Mouse (Mus musculus) ES-E14 (cell line): ENCODE results near the gene Trim9. TPM values are rescaled to one million over a fixed set of nuclear protein-coding genes. Genes with fewer than 3 reads are reported as not detected.

Experiments used
- DNase-seq: peaks from one replicate; pipeline ENCODE4 v3.0.0-alpha.2; 2013; ENCODE audit warnings: low read depth, low spot score
- H3K27ac ChIP-seq: 2 replicates; pipeline ENCODE4 v1.5.1; 2012; ENCODE audit warnings: low read depth, mild to moderate bottlenecking, low read length, moderate library complexity, mixed read lengths; ENCODE audit not compliant: poor library complexity, insufficient read depth, severe bottlenecking
- H3K36me3 ChIP-seq: 2 replicates; pipeline ENCODE4 v1.6.1; 2012; ENCODE audit warnings: mild to moderate bottlenecking, low read length, moderate library complexity, mixed read lengths; ENCODE audit not compliant: control insufficient read depth, poor library complexity, insufficient read depth, severe bottlenecking
- H3K4me1 ChIP-seq, 2 experiments: fragments of 150-350 bp in 1 of 2; sonication (generic) in 1 of 2; 2 replicates each; pipeline ENCODE4 v1.6.1; 2012; ENCODE audit warnings: low read length in 2 of 2, mild to moderate bottlenecking in 1 of 2, mixed read lengths in 1 of 2; ENCODE audit not compliant: control insufficient read depth in 2 of 2, insufficient read depth in 2 of 2, poor library complexity in 1 of 2
- H3K4me3 ChIP-seq, 2 experiments: fragments of 150-350 bp in 1 of 2; sonication (generic) in 1 of 2; 2 replicates each; pipeline ENCODE4 v1.5.1; 2012; ENCODE audit warnings: low read length in 2 of 2, low read depth in 1 of 2, mild to moderate bottlenecking in 1 of 2, mixed read lengths in 1 of 2; ENCODE audit not compliant: insufficient read depth in 1 of 2, poor library complexity in 1 of 2, severe bottlenecking in 1 of 2
- H3K9ac ChIP-seq: 2 replicates; pipeline ENCODE4 v1.6.1; 2012; ENCODE audit warnings: low read depth, mild to moderate bottlenecking, low read length, mixed read lengths; ENCODE audit not compliant: poor library complexity, insufficient read depth, severe bottlenecking
- H3K9me3 ChIP-seq: fragments of 150-350 bp; sonication (generic); 2 replicates; pipeline ENCODE4 v1.6.1; 2012; ENCODE audit warnings: low read depth, mild to moderate bottlenecking, low read length; ENCODE audit not compliant: control insufficient read depth, insufficient read depth
- CHD2 ChIP-seq: IDR thresholded peaks from 2 replicates; pipeline ENCODE4 v1.6.1; 2014; ENCODE audit warnings: mild to moderate bottlenecking, low read depth, low read length, inconsistent platforms
- HCFC1 ChIP-seq: IDR thresholded peaks from 2 replicates; pipeline ENCODE4 v1.6.1; 2012; ENCODE audit warnings: low read length, inconsistent platforms, borderline replicate concordance; ENCODE audit not compliant: insufficient read depth
- MAFK ChIP-seq: IDR thresholded peaks from 2 replicates; pipeline ENCODE4 v1.6.1; 2014; ENCODE audit warnings: mild to moderate bottlenecking, low read depth, low read length, inconsistent platforms; ENCODE audit not compliant: insufficient read depth
- ZC3H11A ChIP-seq: IDR thresholded peaks from 2 replicates; pipeline ENCODE4 v1.6.1; 2012; ENCODE audit warnings: low read depth, mild to moderate bottlenecking, inconsistent platforms, low read length, borderline replicate concordance
- ZNF384 ChIP-seq: IDR thresholded peaks from 2 replicates; pipeline ENCODE4 v1.6.1; 2012; ENCODE audit warnings: low read depth, low read length, inconsistent platforms
- in situ Hi-C, 2 experiments: fragments of 600-800 bp; cut with MboI; formaldehyde crosslinking; loops; one replicate each; pipeline ENCODE4 v1.15.1; 2025; ENCODE audit warnings: low sequenced_read_pairs in 2 of 2, inconsistent platforms in 1 of 2; ENCODE audit not compliant: unreplicated experiment in 2 of 2
- total RNA-seq: library from RNA; depleted of rRNA; stranded (reverse); fragments of 300-350 nt; gene quantifications from 2 replicates; pipeline ENCODE4 v1.2.3, GENCODE M21; 2012

Gene Trim9
- total RNA-seq, 1 experiment = 0.04 TPM

DNA sequence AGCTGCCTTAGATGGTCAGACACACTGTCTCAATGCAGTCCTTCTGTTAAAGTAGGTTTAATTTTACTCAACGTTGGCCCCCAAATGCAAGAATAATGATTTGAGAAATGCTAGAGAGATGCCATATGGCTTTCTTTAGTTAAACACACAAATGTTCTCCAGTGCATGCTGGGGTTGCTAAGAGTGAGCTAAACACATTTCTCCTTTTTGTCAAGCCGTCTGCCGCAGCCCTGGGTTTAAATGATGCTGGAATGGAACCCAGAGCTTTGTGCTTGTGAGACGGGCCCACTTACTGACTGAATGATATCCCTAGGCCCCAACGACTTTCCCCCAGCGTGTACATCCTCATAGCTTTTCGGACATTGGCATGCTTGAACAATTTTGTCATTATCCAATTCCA lies 104.9 kb downstream of the Trim9 start:
- H3K9ac ChIP-seq = no peak overlapping the region
- H3K4me3 ChIP-seq = no peak overlapping the region
- no peaks in the 10 kb centered on the region for H3K4me1 ChIP-seq
- in situ Hi-C loops = no loop called here
- no peaks in the 10 kb centered on the region for H3K9me3 ChIP-seq
- TF ChIP-seq ZC3H11A (no peak), MAFK (no peak)
- no peak overlapping the region for H3K27ac ChIP-seq
- no peaks in the 10 kb centered on the region for H3K36me3 ChIP-seq
- DNase-seq = no peak

DNA sequence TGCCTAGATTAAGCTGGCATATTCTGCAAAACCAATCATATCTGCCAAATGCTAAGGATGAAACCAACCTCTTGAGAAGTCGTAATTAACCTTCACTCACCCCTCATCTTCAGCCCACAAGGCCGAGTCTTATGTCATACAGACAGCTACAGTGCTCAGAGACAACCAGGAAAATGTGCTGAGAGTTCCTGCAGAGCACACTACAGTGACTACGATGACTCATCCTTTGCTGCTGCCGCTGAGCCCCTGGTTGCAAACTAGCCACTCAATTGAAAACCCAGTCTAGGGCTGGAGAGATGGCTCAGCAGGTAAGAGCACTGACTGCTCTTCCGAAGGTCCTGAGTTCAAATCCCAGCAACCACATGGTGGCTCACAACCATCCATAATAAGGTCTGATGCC lies 107.7 kb downstream of the Trim9 start:
- Histone ChIP-seq H3K4me1 (no peaks in the 10 kb centered on the region), H3K9ac (no peak overlapping the region), H3K4me3 (no peak overlapping the region), H3K27ac (no peak overlapping the region), H3K36me3 (no peaks in the 10 kb centered on the region), H3K9me3 (no peaks in the 10 kb centered on the region)
- TF ChIP-seq CHD2 (no peak), ZNF384 (no peak), HCFC1 (no peak), MAFK (no peak), ZC3H11A (no peak)
- in situ Hi-C loops = no loop called here
- no peak for DNase-seq

DNA sequence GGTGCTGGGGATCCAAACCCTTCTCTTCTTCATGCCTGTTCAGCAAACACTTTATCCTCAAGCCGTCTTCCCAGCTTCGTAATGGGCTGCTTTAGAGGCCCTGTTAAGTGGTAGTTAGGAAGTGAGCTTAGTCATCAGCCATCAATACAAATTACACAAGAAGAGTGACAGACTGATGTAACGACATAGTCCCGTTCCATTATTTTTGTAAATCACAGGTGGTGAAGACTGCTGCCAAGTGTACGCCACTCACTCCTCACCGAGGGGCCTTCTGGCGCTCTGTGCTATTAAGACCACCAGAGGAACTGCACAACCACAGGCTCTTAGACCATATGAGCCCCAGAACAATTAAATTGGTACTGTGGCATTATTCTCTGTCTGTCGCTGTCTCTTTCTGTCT lies 108.8 kb downstream of the Trim9 start:
- no peak for DNase-seq
- Histone ChIP-seq H3K4me1 (no peaks in the 10 kb centered on the region), H3K9ac (no peak overlapping the region), H3K36me3 (no peaks in the 10 kb centered on the region), H3K27ac (no peak overlapping the region), H3K9me3 (no peaks in the 10 kb centered on the region), H3K4me3 (no peak overlapping the region)
- TF ChIP-seq ZNF384 (no peak), ZC3H11A (no peak), MAFK (no peak), HCFC1 (no peak), CHD2 (no peak)
- in situ Hi-C loops = no loop called here

DNA sequence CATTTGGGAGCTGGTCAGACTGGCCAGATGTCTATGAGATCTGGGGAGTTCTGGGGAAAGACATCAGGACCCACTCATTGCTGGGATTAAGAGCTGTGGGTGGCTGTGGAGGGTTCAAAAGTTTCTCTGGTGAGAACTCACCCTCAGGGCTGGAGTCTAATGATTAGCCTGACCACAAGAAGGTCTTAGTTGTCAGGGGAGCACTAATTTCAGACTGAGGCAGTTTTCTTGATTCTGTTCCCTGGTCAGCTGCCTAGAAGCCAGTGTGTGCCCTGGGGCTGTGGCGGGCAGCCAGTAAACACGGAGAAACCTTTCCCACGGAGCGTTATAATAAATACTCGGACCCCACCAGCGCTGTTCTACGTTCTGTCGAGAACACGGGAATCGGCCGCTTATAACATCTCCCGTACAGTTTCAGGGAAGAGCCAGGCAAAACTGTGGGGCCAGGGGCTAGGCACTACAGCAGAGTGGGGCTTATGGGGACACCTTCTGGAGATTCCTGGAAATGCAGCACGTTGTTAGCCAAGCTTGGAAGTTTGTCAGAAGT lies 112.4 kb downstream of the Trim9 start:
- in situ Hi-C loops = no loop called here
- Histone ChIP-seq H3K9ac (no peak overlapping the region), H3K4me1 (no peaks in the 10 kb centered on the region), H3K9me3 (no peaks in the 10 kb centered on the region), H3K27ac (no peak overlapping the region), H3K36me3 (no peaks in the 10 kb centered on the region), H3K4me3 (peak overlapping the region in 1 of 2 experiments; percentile 31; a peak in 2 of 4 replicates)
- peak; percentile 47 for DNase-seq
- TF ChIP-seq CHD2 (no peak), ZNF384 (no peak), ZC3H11A (no peak), MAFK (no peak), HCFC1 (no peak)

DNA sequence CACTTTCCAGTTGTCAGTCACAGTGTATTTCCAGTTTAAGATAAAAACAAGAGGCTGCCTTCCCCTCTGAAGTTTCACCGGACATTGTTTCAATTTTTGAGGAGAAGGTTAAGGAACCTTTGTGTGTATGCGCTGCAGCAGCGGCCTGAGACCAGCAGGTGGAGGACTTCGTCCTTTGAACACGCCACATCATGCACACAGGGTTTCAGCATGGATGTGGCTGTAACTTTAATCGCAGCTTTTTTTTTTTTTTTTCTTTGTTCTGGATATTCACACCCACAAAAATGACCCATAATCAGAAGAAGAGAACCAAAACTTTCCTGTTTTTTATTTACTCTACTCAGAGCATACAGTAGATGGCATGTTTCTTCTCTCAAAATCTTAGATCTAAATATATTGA lies 113.0 kb downstream of the Trim9 start:
- DNase-seq = peak; percentile 28
- in situ Hi-C loops = no loop called here

More for the DNA sequence above, 113.0 kb downstream of the Trim9 start:
- H3K9me3 ChIP-seq = no peaks in the 10 kb centered on the region
- no peak overlapping the region for H3K9ac ChIP-seq
- H3K36me3 ChIP-seq = no peaks in the 10 kb centered on the region
- no peak overlapping the region for H3K27ac ChIP-seq
- H3K4me1 ChIP-seq = no peaks in the 10 kb centered on the region
- no peak overlapping the region for H3K4me3 ChIP-seq
- TF ChIP-seq ZC3H11A (peak; percentile 35; the same call in 1 of the 2 replicates), ZNF384 (peak; percentile 75), MAFK (no peak), CHD2 (no peak), HCFC1 (no peak)
